Mouse (Mus musculus) intestine, embryonic 16.5 days (tissue): ENCODE results near the gene Saxo2. TPM values are rescaled to one million over a fixed set of nuclear protein-coding genes. Genes with fewer than 3 reads are reported as not detected.

Source experiments
- ATAC-seq: fragments of 200-750 bp; cut with Nextera tagmentation; 2 replicates; pipeline ENCODE4 v1.8.0; 2017; ENCODE audit warnings: moderate TSS enrichment, moderate library complexity
- H3K27ac ChIP-seq: fragments of 300-500 bp; sonication (generic); 2 replicates; pipeline ENCODE4 v1.5.1; 2014; ENCODE audit warnings: mild to moderate bottlenecking, low read length
- H3K27me3 ChIP-seq: fragments of 300-500 bp; sonication (generic); replicated peaks from 2 replicates; pipeline ENCODE4 v1.6.1; 2014; ENCODE audit warnings: low read length, control low read depth, mixed read lengths; ENCODE audit not compliant: control insufficient read depth, insufficient read depth
- H3K36me3 ChIP-seq: fragments of 300-500 bp; sonication (generic); 2 replicates; pipeline ENCODE4 v1.6.1; 2014; ENCODE audit warnings: low read length, control low read depth; ENCODE audit not compliant: control insufficient read depth, insufficient read depth
- H3K4me1 ChIP-seq: fragments of 300-500 bp; sonication (generic); 2 replicates; pipeline ENCODE4 v1.6.1; 2014; ENCODE audit warnings: low read length, control low read depth, mixed read lengths; ENCODE audit not compliant: control insufficient read depth, insufficient read depth
- H3K4me2 ChIP-seq: fragments of 300-500 bp; sonication (generic); 2 replicates; pipeline ENCODE4 v1.6.1; 2014; ENCODE audit warnings: low read depth, low read length, control low read depth
- H3K4me3 ChIP-seq: fragments of 300-500 bp; sonication (generic); 2 replicates; pipeline ENCODE4 v1.5.1; 2014; ENCODE audit warnings: mild to moderate bottlenecking, low read length
- H3K9ac ChIP-seq: fragments of 300-500 bp; sonication (generic); 2 replicates; pipeline ENCODE4 v1.6.1; 2014; ENCODE audit warnings: low read depth, low read length
- H3K9me3 ChIP-seq: fragments of 300-500 bp; sonication (generic); 2 replicates; pipeline ENCODE4 v1.6.1; 2016; ENCODE audit warnings: low read length, control low read depth; ENCODE audit not compliant: control insufficient read depth
- WGBS: fragments of 180-500 bp; shearing (Covaris S2); extraction: QIAGEN DNeasy Blood & Tissue Kit; methylation state at CpG from one replicate; pipeline ENCODE4 v1.1.7; 2014; 5-methylcytosine and 5-hydroxymethylcytosine counted together
- polyA plus RNA-seq: library from polyadenylated mRNA; unstranded; fragments of >200 nt; fragmentation: Nextera tagmentation; extraction: Ambion mirVana; gene quantifications from 2 replicates; pipeline ENCODE4 v1.2.1, GENCODE M21; 2015

Gene Saxo2
- polyA plus RNA-seq: 2.3 and 3.7 TPM in 2 replicates

GRCm38 (mm10) chr7:82648353-82649080 is at the start of gene Saxo2, which contains the start of gene Efl1:
Saxo2 (minus strand) TSS chr7:82648528.
Efl1 (plus strand) TSS chr7:82648614.
- Histone ChIP-seq H3K9me3 (no peaks in the 10 kb centered on the region), H3K27ac (peak within 1 kb of the TSS; percentile 65)

GRCm38 (mm10) chr7:82697668-82698067 is 49.3 kb upstream of the Saxo2 start:
- no peaks in the 10 kb centered on the region for H3K4me1 ChIP-seq
- no peak overlapping the region for H3K9ac ChIP-seq
- no peak overlapping the region for H3K4me2 ChIP-seq
- 77% methylated on average over 8 of the region's 8 CpGs for WGBS
- H3K4me3 ChIP-seq: no peak overlapping the region
- no peak overlapping the region for H3K27ac ChIP-seq
- no peak for ATAC-seq
- H3K36me3 ChIP-seq: 0 out of 2 replicates have a peak, but pooled peaks cover 9% of the 10 kb centered on the region
- no peaks in the 10 kb centered on the region for H3K9me3 ChIP-seq
- no peaks in the 10 kb centered on the region for H3K27me3 ChIP-seq

More at GRCm38 (mm10) chr7:82648353-82649080, at the start of gene Saxo2, which contains the start of gene Efl1:
- Histone ChIP-seq H3K27me3 (no peaks in the 10 kb centered on the region), H3K36me3 (no peaks in the 10 kb centered on the region), H3K9ac (peak within 1 kb of the TSS; percentile 79), H3K4me2 (peak within 1 kb of the TSS; percentile 68), H3K4me1 (peaks cover 9% of the 10 kb centered on the region), H3K4me3 (peak within 1 kb of the TSS; percentile 78)
- peak; percentile 98 for ATAC-seq
- WGBS: under 1% methylated on average over 46 of the region's 46 CpGs

GRCm38 (mm10) chr7:82691021-82691738 is 42.9 kb upstream of the Saxo2 start:
- no peak overlapping the region for H3K27ac ChIP-seq
- WGBS: 77% methylated on average over 6 of the region's 6 CpGs
- no peak overlapping the region for H3K4me3 ChIP-seq
- H3K36me3 ChIP-seq: 0 out of 2 replicates have a peak, but pooled peaks cover 9% of the 10 kb centered on the region
- no peaks in the 10 kb centered on the region for H3K9me3 ChIP-seq
- H3K4me2 ChIP-seq: no peak overlapping the region
- H3K4me1 ChIP-seq: no peaks in the 10 kb centered on the region
- no peaks in the 10 kb centered on the region for H3K27me3 ChIP-seq
- no peak for ATAC-seq
- H3K9ac ChIP-seq: no peak overlapping the region

- Histone ChIP-seq H3K4me1 (no peaks in the 10 kb centered on the region), H3K27ac (no peak overlapping the region), H3K36me3 (peaks cover 7% of the 10 kb centered on the region; the same call in 1 of the 2 replicates), H3K27me3 (no peaks in the 10 kb centered on the region), H3K9ac (no peak overlapping the region), H3K4me2 (no peak overlapping the region), H3K9me3 (no peaks in the 10 kb centered on the region), H3K4me3 (no peak overlapping the region)
- WGBS: 38% methylated on average over 3 of the region's 3 CpGs
- ATAC-seq: peak; percentile 91
These were observed 40.4 kb upstream of the Saxo2 start for GRCm38 (mm10) chr7:82688736-82689135.

GRCm38 (mm10) chr7:82679901-82680300 is 31.6 kb upstream of the Saxo2 start:
- Histone ChIP-seq H3K36me3 (peaks cover 6% of the 10 kb centered on the region), H3K4me1 (no peaks in the 10 kb centered on the region), H3K4me2 (no peak overlapping the region), H3K27ac (no peak overlapping the region), H3K9ac (no peak overlapping the region), H3K4me3 (no peak overlapping the region), H3K27me3 (no peaks in the 10 kb centered on the region), H3K9me3 (no peaks in the 10 kb centered on the region)
- no peak for ATAC-seq
- 94% methylated on average over 5 of the region's 5 CpGs for WGBS

- Histone ChIP-seq H3K4me3 (no peak overlapping the region), H3K27ac (no peak overlapping the region), H3K9me3 (no peaks in the 10 kb centered on the region), H3K9ac (no peak overlapping the region), H3K4me2 (no peak overlapping the region), H3K27me3 (no peaks in the 10 kb centered on the region), H3K36me3 (peaks cover 3% of the 10 kb centered on the region; the same call in 1 of the 2 replicates), H3K4me1 (no peaks in the 10 kb centered on the region)
- ATAC-seq: no peak
- 79% methylated on average over 6 of the region's 6 CpGs for WGBS
These were observed 28.5 kb upstream of the Saxo2 start for GRCm38 (mm10) chr7:82676834-82677233.

GRCm38 (mm10) chr7:82676001-82676400 is 27.7 kb upstream of the Saxo2 start:
- Histone ChIP-seq H3K9ac (no peak overlapping the region), H3K36me3 (no peaks in the 10 kb centered on the region), H3K4me3 (no peak overlapping the region), H3K9me3 (no peaks in the 10 kb centered on the region), H3K27ac (no peak overlapping the region), H3K4me1 (no peaks in the 10 kb centered on the region), H3K4me2 (no peak overlapping the region), H3K27me3 (no peaks in the 10 kb centered on the region)
- no peak for ATAC-seq
- 66% methylated on average over 5 of the region's 5 CpGs for WGBS

GRCm38 (mm10) chr7:82664604-82665003 is 16.3 kb upstream of the Saxo2 start:
- Histone ChIP-seq H3K9me3 (no peaks in the 10 kb centered on the region), H3K4me2 (no peak overlapping the region), H3K9ac (no peak overlapping the region), H3K36me3 (peaks cover 13% of the 10 kb centered on the region), H3K4me3 (no peak overlapping the region), H3K27me3 (no peaks in the 10 kb centered on the region), H3K4me1 (no peaks in the 10 kb centered on the region), H3K27ac (no peak overlapping the region)
- 81% methylated on average over 3 of the region's 3 CpGs for WGBS
- no peak for ATAC-seq

- H3K4me3 ChIP-seq: peak overlapping the region; percentile 78
- H3K4me2 ChIP-seq: peak overlapping the region; percentile 68
- peak; percentile 72 for ATAC-seq
- no peaks in the 10 kb centered on the region for H3K9me3 ChIP-seq
- peaks cover 9% of the 10 kb centered on the region for H3K4me1 ChIP-seq
- H3K27ac ChIP-seq: peak overlapping the region; percentile 65
- H3K36me3 ChIP-seq: no peaks in the 10 kb centered on the region
- H3K9ac ChIP-seq: peak overlapping the region; percentile 79
- H3K27me3 ChIP-seq: no peaks in the 10 kb centered on the region
- WGBS: 11% methylated on average over 6 of the region's 6 CpGs
These were observed 735 bp upstream of the Saxo2 start for GRCm38 (mm10) chr7:82649081-82649445.
